Mouse (Mus musculus): ENCODE measurements around the gene Cyb5rl. TPM values are rescaled to one million over a fixed set of nuclear protein-coding genes. Genes with fewer than 3 reads are reported as not detected.

Cyb5rl gene
- polyA plus RNA-seq (2014; fragmentation: Illumina TruSeq; extraction: RNeasy Lipid Tissue Mini Kit (QIAGEN cat#74804); ENCODE audit: low read depth, low replicate concordance) = 3.1 TPM

GRCm38 (mm10) chr4:107066252-107067124, at the start of gene Cyb5rl, which contains the start of gene Mrpl37:
Cyb5rl (plus strand) TSS chr4:107066988.
Mrpl37 (minus strand) TSS chr4:107066868.

GRCm38 (mm10) chr4:107096841-107097373, 30.1 kb downstream of the Cyb5rl start, which contains the start of gene Cdcp2:
Cdcp2 (plus strand) TSS chr4:107096891.

Other genes starting within 250 kb of the Cyb5rl start
- 63.9 TPM for gene Ssbp3, start 156.3 kb upstream of the Cyb5rl start, polyA plus RNA-seq (2014; fragmentation: Illumina TruSeq; extraction: RNeasy Lipid Tissue Mini Kit (QIAGEN cat#74804); ENCODE audit: low read depth, low replicate concordance)
- 36.2 TPM for gene Mrpl37, start 120 bp upstream of the Cyb5rl start, polyA plus RNA-seq (2014; fragmentation: Illumina TruSeq; extraction: RNeasy Lipid Tissue Mini Kit (QIAGEN cat#74804); ENCODE audit: low read depth, low replicate concordance)
- gene Cdcp2, start 29.9 kb downstream of the Cyb5rl start, polyA plus RNA-seq (2014; fragmentation: Illumina TruSeq; extraction: RNeasy Lipid Tissue Mini Kit (QIAGEN cat#74804); ENCODE audit: low read depth, low replicate concordance) = not detected
- 1,062 TPM for gene Tmem59, start 111.4 kb downstream of the Cyb5rl start, polyA plus RNA-seq (2014; fragmentation: Illumina TruSeq; extraction: RNeasy Lipid Tissue Mini Kit (QIAGEN cat#74804); ENCODE audit: low read depth, low replicate concordance)
- 46.5 TPM for gene Tceanc2, start 112.1 kb downstream of the Cyb5rl start, polyA plus RNA-seq (2014; fragmentation: Illumina TruSeq; extraction: RNeasy Lipid Tissue Mini Kit (QIAGEN cat#74804); ENCODE audit: low read depth, low replicate concordance)
- gene Ldlrad1, start 142.2 kb downstream of the Cyb5rl start, polyA plus RNA-seq (2014; fragmentation: Illumina TruSeq; extraction: RNeasy Lipid Tissue Mini Kit (QIAGEN cat#74804); ENCODE audit: low read depth, low replicate concordance) = not detected
- 21.2 TPM for gene Lrrc42, start 186.5 kb downstream of the Cyb5rl start, polyA plus RNA-seq (2014; fragmentation: Illumina TruSeq; extraction: RNeasy Lipid Tissue Mini Kit (QIAGEN cat#74804); ENCODE audit: low read depth, low replicate concordance)
- gene Hspb11, start 186.6 kb downstream of the Cyb5rl start, polyA plus RNA-seq (2014; fragmentation: Illumina TruSeq; extraction: RNeasy Lipid Tissue Mini Kit (QIAGEN cat#74804); ENCODE audit: low read depth, low replicate concordance) = 54.4 TPM
- not detected for gene Dio1, start 240.2 kb downstream of the Cyb5rl start, polyA plus RNA-seq (2014; fragmentation: Illumina TruSeq; extraction: RNeasy Lipid Tissue Mini Kit (QIAGEN cat#74804); ENCODE audit: low read depth, low replicate concordance)
- gene Yipf1, start 247.4 kb downstream of the Cyb5rl start, polyA plus RNA-seq (2014; fragmentation: Illumina TruSeq; extraction: RNeasy Lipid Tissue Mini Kit (QIAGEN cat#74804); ENCODE audit: low read depth, low replicate concordance) = 43.8 TPM

Data from adrenal gland, adult 10 weeks (tissue).